Mouse (Mus musculus): ENCODE data around the gene Bcl6b. TPM values are rescaled to one million over a fixed set of nuclear protein-coding genes. Genes with fewer than 3 reads are reported as not detected.
A peak's percentile ranks its signal among the peaks of the same experiment; 100 is the strongest.

The Bcl6b gene
- total and polyA plus RNA-seq, 3 experiments = 0.22 TPM; not detected in 2

DNA sequence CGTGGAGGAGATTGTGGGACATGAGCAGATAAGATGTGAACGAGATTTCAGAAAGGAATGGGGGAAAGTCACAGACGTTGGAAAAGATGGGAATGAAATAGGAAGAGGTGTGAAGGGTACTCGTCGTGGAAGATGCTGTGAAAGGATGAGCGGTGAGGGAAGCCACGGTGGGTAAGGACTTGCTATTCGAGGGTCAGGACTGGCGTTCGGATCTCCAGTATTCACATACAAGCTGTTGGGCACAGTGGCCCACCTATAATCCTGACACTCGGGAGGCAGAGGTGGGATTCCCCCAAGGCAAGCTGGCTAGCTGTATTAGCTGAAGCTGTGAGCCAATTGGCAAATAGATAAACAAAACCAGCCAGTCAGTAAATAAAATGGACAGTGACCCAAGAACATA is 50.8 kb downstream of the Bcl6b start:
- no peak for DNase-seq (ENCODE audit: low spot score)
- Histone ChIP-seq H3K36me3 (replicated peaks) (no peaks in the 10 kb centered on the region), H3K4me1 (ENCODE audit: insufficient read depth, low read depth, low read length) (no peaks in the 10 kb centered on the region), H3K27me3 (ENCODE audit: insufficient read depth, low read length) (peaks cover 19% of the 10 kb centered on the region), H3K9me3 (replicated peaks) (peaks cover 2% of the 10 kb centered on the region), H3K4me3 (ENCODE audit: low read depth, low read length) (no peak overlapping the region)
- no peak for ATAC-seq (ENCODE audit: extremely low read depth, insufficient number of reproducible peaks, low FRiP score, poor library complexity, severe bottlenecking)
- TF ChIP-seq TAL1 (conservative IDR thresholded peaks at IDR 0.05; ENCODE audit: low read depth, low read length) (no peak), CTCF (IDR thresholded peaks at IDR 0.05; ENCODE audit: low read depth, low read length) (no peak), GATA2 (IDR thresholded peaks at IDR 0.05; ENCODE audit: borderline replicate concordance, low read depth, low read length) (no peak), GATA1 (IDR thresholded peaks at IDR 0.05; ENCODE audit: borderline replicate concordance, low read length) (no peak), POLR2AphosphoS5 (IDR thresholded peaks at IDR 0.05; ENCODE audit: insufficient replicate concordance, low read depth, low read length) (no peak)

DNA sequence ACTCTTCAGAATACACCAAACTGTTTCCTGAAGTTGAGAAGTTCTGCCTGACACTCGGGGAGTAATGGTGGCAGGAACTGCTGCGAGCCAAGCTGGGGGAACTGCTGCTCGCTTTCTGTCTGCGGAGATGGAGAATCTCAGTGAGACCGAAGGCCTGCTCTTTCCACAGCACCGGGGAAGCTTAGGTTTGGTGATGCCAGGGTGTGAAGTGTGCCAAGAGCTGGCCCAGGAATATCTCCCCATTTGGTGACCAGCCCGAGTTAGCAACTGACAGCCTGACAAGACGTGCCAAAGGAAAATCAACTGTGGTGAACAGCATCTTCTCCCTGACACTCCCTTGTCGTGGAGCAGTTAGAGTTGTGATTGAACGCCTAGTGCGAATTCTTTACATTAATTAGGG is 51.3 kb downstream of the Bcl6b start:
- H3K36me3 ChIP-seq (replicated peaks) = no peaks in the 10 kb centered on the region
- no peaks in the 10 kb centered on the region for H3K4me1 ChIP-seq (ENCODE audit: insufficient read depth, low read depth, low read length)
- peaks cover 19% of the 10 kb centered on the region for H3K27me3 ChIP-seq (ENCODE audit: insufficient read depth, low read length)
- no peak for TF ChIP-seq POLR2AphosphoS5 (IDR thresholded peaks at IDR 0.05; ENCODE audit: insufficient replicate concordance, low read depth, low read length)
- no peak for TF ChIP-seq TAL1 (conservative IDR thresholded peaks at IDR 0.05; ENCODE audit: low read depth, low read length)
- no peak for TF ChIP-seq GATA2 (IDR thresholded peaks at IDR 0.05; ENCODE audit: borderline replicate concordance, low read depth, low read length)
- TF ChIP-seq GATA1 (IDR thresholded peaks at IDR 0.05; ENCODE audit: borderline replicate concordance, low read length) = no peak
- no peak for TF ChIP-seq CTCF (IDR thresholded peaks at IDR 0.05; ENCODE audit: low read depth, low read length)
- no peak for ATAC-seq (ENCODE audit: extremely low read depth, insufficient number of reproducible peaks, low FRiP score, poor library complexity, severe bottlenecking)
- peaks cover 2% of the 10 kb centered on the region for H3K9me3 ChIP-seq (replicated peaks)
- H3K4me3 ChIP-seq (ENCODE audit: low read depth, low read length) = no peak overlapping the region
- DNase-seq (ENCODE audit: low spot score) = no peak

DNA sequence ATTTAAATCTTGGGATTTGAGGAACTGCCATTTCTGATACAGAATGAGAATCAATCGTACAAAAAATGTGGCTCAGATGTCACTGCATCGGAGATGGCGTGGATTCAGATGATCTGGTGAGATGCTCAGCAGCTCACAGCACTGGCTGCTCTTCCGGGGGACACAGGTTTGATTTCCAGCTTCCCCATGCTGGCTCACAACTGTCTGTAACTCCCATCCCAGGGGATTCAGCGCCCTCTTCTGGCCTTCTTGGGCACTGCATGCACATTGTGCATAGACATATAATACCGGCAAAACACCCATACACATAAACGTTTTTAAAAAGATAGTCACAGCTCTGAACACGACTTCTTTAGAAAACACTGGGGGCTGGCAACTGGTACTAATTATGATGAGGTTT is 52.0 kb downstream of the Bcl6b start:
- DNase-seq (ENCODE audit: low spot score) = no peak
- H3K36me3 ChIP-seq (replicated peaks) = no peaks in the 10 kb centered on the region
- peaks cover 2% of the 10 kb centered on the region for H3K9me3 ChIP-seq (replicated peaks)
- peaks cover 19% of the 10 kb centered on the region for H3K27me3 ChIP-seq (ENCODE audit: insufficient read depth, low read length)
- ATAC-seq (ENCODE audit: extremely low read depth, insufficient number of reproducible peaks, low FRiP score, poor library complexity, severe bottlenecking) = no peak
- no peaks in the 10 kb centered on the region for H3K4me1 ChIP-seq (ENCODE audit: insufficient read depth, low read depth, low read length)
- TF ChIP-seq CTCF (IDR thresholded peaks at IDR 0.05; ENCODE audit: low read depth, low read length) = peak; percentile 34; the same call in 1 of the 2 replicates
- no peak for TF ChIP-seq TAL1 (conservative IDR thresholded peaks at IDR 0.05; ENCODE audit: low read depth, low read length)
- H3K4me3 ChIP-seq (ENCODE audit: low read depth, low read length) = no peak overlapping the region

DNA sequence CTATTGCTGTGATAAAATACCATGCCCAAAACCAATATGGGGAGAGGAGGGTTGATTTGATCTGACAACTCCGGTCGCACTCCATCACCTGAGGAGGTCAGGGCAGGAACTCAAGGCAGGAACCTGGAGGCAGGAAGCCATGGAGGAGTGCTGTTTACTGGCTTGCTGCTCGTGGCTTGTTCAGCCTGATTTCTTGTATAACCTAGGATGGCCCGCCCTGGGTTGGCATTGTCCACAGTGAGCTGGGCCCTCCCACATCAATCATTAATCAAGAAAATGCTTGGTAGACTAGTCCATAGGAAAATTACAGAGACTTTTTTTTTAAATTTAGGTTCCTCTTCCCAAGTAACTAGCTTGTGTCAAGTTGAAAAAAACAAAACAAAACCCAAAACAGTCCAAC is 55.1 kb downstream of the Bcl6b start:
- Histone ChIP-seq H3K4me1 (ENCODE audit: insufficient read depth, low read depth, low read length) (peaks cover 4% of the 10 kb centered on the region; the same call in 1 of the 2 replicates), H3K9me3 (replicated peaks) (peaks cover 2% of the 10 kb centered on the region), H3K27me3 (ENCODE audit: insufficient read depth, low read length) (peaks cover 5% of the 10 kb centered on the region), H3K4me3 (ENCODE audit: low read depth, low read length) (no peak overlapping the region), H3K36me3 (replicated peaks) (peaks cover 13% of the 10 kb centered on the region)
- DNase-seq (ENCODE audit: low spot score) (no peak), ATAC-seq (ENCODE audit: extremely low read depth, insufficient number of reproducible peaks, low FRiP score, poor library complexity, severe bottlenecking) (no peak)
- TF ChIP-seq GATA1 (IDR thresholded peaks at IDR 0.05; ENCODE audit: borderline replicate concordance, low read length) = no peak
- no peak for TF ChIP-seq TAL1 (conservative IDR thresholded peaks at IDR 0.05; ENCODE audit: low read depth, low read length)
- TF ChIP-seq POLR2AphosphoS5 (IDR thresholded peaks at IDR 0.05; ENCODE audit: insufficient replicate concordance, low read depth, low read length) = no peak
- TF ChIP-seq CTCF (IDR thresholded peaks at IDR 0.05; ENCODE audit: low read depth, low read length) = no peak

Other genes with a start within 250 kb of the Bcl6b start
Only the 20 nearest of the 24 such genes appear.
- 32.7 and 39.8 TPM in 2 replicates for gene Dvl2, start 229.2 kb downstream of the Bcl6b start, total RNA-seq (2014; fragmentation: Nextera tagmentation)
- gene Dvl2, start 229.2 kb downstream of the Bcl6b start, total RNA-seq (2017) = 44.8 and 49.6 TPM in 2 replicates
- gene Dvl2, start 229.2 kb downstream of the Bcl6b start, polyA plus RNA-seq (2012) = 66.5 and 71.8 TPM in 2 replicates
- gene Acadvl, start 214.4 kb downstream of the Bcl6b start, total RNA-seq (2014; fragmentation: Nextera tagmentation) = 16.3 and 21.7 TPM in 2 replicates
- gene Acadvl, start 214.4 kb downstream of the Bcl6b start, total RNA-seq (2017) = 31.1 and 31.7 TPM in 2 replicates
- gene Acadvl, start 214.4 kb downstream of the Bcl6b start, polyA plus RNA-seq (2012) = 16.3 and 21.0 TPM in 2 replicates
- 10.9 and 14.0 TPM in 2 replicates for gene Dlg4, start 212.9 kb downstream of the Bcl6b start, total RNA-seq (2014; fragmentation: Nextera tagmentation)
- gene Dlg4, start 212.9 kb downstream of the Bcl6b start, total RNA-seq (2017) = 1.1 and 2.2 TPM in 2 replicates
- gene Dlg4, start 212.9 kb downstream of the Bcl6b start, polyA plus RNA-seq (2012) = 8.8 and 12.1 TPM in 2 replicates
- not detected in 2 replicates for gene Asgr1, start 175.7 kb downstream of the Bcl6b start, total RNA-seq (2014; fragmentation: Nextera tagmentation)
- not detected in 2 replicates for gene Asgr1, start 175.7 kb downstream of the Bcl6b start, total RNA-seq (2017)
- not detected in 2 replicates for gene Asgr1, start 175.7 kb downstream of the Bcl6b start, polyA plus RNA-seq (2012)
- not detected in 2 replicates for gene Asgr2, start 137.2 kb downstream of the Bcl6b start, total RNA-seq (2014; fragmentation: Nextera tagmentation)
- not detected in 2 replicates for gene Asgr2, start 137.2 kb downstream of the Bcl6b start, total RNA-seq (2017)
- not detected in 2 replicates for gene Asgr2, start 137.2 kb downstream of the Bcl6b start, polyA plus RNA-seq (2012)
- gene Mgl2, start 99.5 kb downstream of the Bcl6b start, total RNA-seq (2014; fragmentation: Nextera tagmentation) = not detected in 2 replicates
- 0.41 TPM in 1 of 2 replicates, not detected in the other for gene Mgl2, start 99.5 kb downstream of the Bcl6b start, total RNA-seq (2017)
- gene Mgl2, start 99.5 kb downstream of the Bcl6b start, polyA plus RNA-seq (2012) = not detected in 2 replicates
- gene Clec10a, start 73.6 kb downstream of the Bcl6b start, total RNA-seq (2014; fragmentation: Nextera tagmentation) = 26.3 and 36.3 TPM in 2 replicates
- 89.8 and 103 TPM in 2 replicates for gene Clec10a, start 73.6 kb downstream of the Bcl6b start, total RNA-seq (2017)
- gene Clec10a, start 73.6 kb downstream of the Bcl6b start, polyA plus RNA-seq (2012) = 4.3 and 5.1 TPM in 2 replicates
- not detected in 2 replicates for gene Slc16a11, start 17.0 kb downstream of the Bcl6b start, total RNA-seq (2014; fragmentation: Nextera tagmentation)
- gene Slc16a11, start 17.0 kb downstream of the Bcl6b start, total RNA-seq (2017) = 0.06 TPM in 1 of 2 replicates, not detected in the other
- not detected in 2 replicates for gene Slc16a11, start 17.0 kb downstream of the Bcl6b start, polyA plus RNA-seq (2012)
- 4.7 and 6.0 TPM in 2 replicates for gene Slc16a13, start 8.7 kb downstream of the Bcl6b start, total RNA-seq (2014; fragmentation: Nextera tagmentation)
- 4.6 and 5.7 TPM in 2 replicates for gene Slc16a13, start 8.7 kb downstream of the Bcl6b start, total RNA-seq (2017)
- 6.6 and 8.3 TPM in 2 replicates for gene Slc16a13, start 8.7 kb downstream of the Bcl6b start, polyA plus RNA-seq (2012)
- gene 0610010K14Rik, start 8.1 kb upstream of the Bcl6b start, total RNA-seq (2014; fragmentation: Nextera tagmentation) = 64.9 and 75.9 TPM in 2 replicates
- gene 0610010K14Rik, start 8.1 kb upstream of the Bcl6b start, total RNA-seq (2017) = 18.5 and 20.2 TPM in 2 replicates
- 83.3 and 100 TPM in 2 replicates for gene 0610010K14Rik, start 8.1 kb upstream of the Bcl6b start, polyA plus RNA-seq (2012)
- 2.9 and 3.5 TPM in 2 replicates for gene Gm21988, start 10.0 kb upstream of the Bcl6b start, total RNA-seq (2014; fragmentation: Nextera tagmentation)
- gene Gm21988, start 10.0 kb upstream of the Bcl6b start, total RNA-seq (2017) = 1.2 and 1.9 TPM in 2 replicates
- gene Gm21988, start 10.0 kb upstream of the Bcl6b start, polyA plus RNA-seq (2012) = 3.2 TPM in 2 replicates
- 133 and 164 TPM in 2 replicates for gene Rnasek, start 10.0 kb upstream of the Bcl6b start, total RNA-seq (2014; fragmentation: Nextera tagmentation)
- 21.6 and 29.2 TPM in 2 replicates for gene Rnasek, start 10.0 kb upstream of the Bcl6b start, total RNA-seq (2017)
- 119 and 152 TPM in 2 replicates for gene Rnasek, start 10.0 kb upstream of the Bcl6b start, polyA plus RNA-seq (2012)
- not detected in 2 replicates for gene Alox12, start 25.6 kb upstream of the Bcl6b start, total RNA-seq (2014; fragmentation: Nextera tagmentation)
- 0.11 and 0.12 TPM in 2 replicates for gene Alox12, start 25.6 kb upstream of the Bcl6b start, total RNA-seq (2017)
- gene Alox12, start 25.6 kb upstream of the Bcl6b start, polyA plus RNA-seq (2012) = 0.02 TPM in 1 of 2 replicates, not detected in the other
- gene Alox12e, start 92.8 kb upstream of the Bcl6b start, total RNA-seq (2014; fragmentation: Nextera tagmentation) = not detected in 2 replicates
- gene Alox12e, start 92.8 kb upstream of the Bcl6b start, total RNA-seq (2017) = 0.16 TPM in 1 of 2 replicates, not detected in the other
- gene Alox12e, start 92.8 kb upstream of the Bcl6b start, polyA plus RNA-seq (2012) = not detected in 2 replicates
- not detected in 2 replicates for gene Alox15, start 122.2 kb upstream of the Bcl6b start, total RNA-seq (2014; fragmentation: Nextera tagmentation)
- not detected in 2 replicates for gene Alox15, start 122.2 kb upstream of the Bcl6b start, total RNA-seq (2017)
- not detected in 2 replicates for gene Alox15, start 122.2 kb upstream of the Bcl6b start, polyA plus RNA-seq (2012)
- 36.5 and 39.9 TPM in 2 replicates for gene Pelp1, start 180.2 kb upstream of the Bcl6b start, total RNA-seq (2014; fragmentation: Nextera tagmentation)
- 6.9 and 7.8 TPM in 2 replicates for gene Pelp1, start 180.2 kb upstream of the Bcl6b start, total RNA-seq (2017)
- gene Pelp1, start 180.2 kb upstream of the Bcl6b start, polyA plus RNA-seq (2012) = 104 and 111 TPM in 2 replicates
- 51.7 and 69.3 TPM in 2 replicates for gene Arrb2, start 202.8 kb upstream of the Bcl6b start, total RNA-seq (2014; fragmentation: Nextera tagmentation)
- 97.1 and 114 TPM in 2 replicates for gene Arrb2, start 202.8 kb upstream of the Bcl6b start, total RNA-seq (2017)
- 327 and 349 TPM in 2 replicates for gene Arrb2, start 202.8 kb upstream of the Bcl6b start, polyA plus RNA-seq (2012)
- 13.2 and 18.1 TPM in 2 replicates for gene Med11, start 222.1 kb upstream of the Bcl6b start, total RNA-seq (2014; fragmentation: Nextera tagmentation)
- gene Med11, start 222.1 kb upstream of the Bcl6b start, total RNA-seq (2017) = 37.0 and 42.4 TPM in 2 replicates
- gene Med11, start 222.1 kb upstream of the Bcl6b start, polyA plus RNA-seq (2012) = 18.5 and 22.6 TPM in 2 replicates
- gene Zmynd15, start 229.6 kb upstream of the Bcl6b start, total RNA-seq (2014; fragmentation: Nextera tagmentation) = not detected in 2 replicates
- gene Zmynd15, start 229.6 kb upstream of the Bcl6b start, total RNA-seq (2017) = 0.06 and 0.66 TPM in 2 replicates
- gene Zmynd15, start 229.6 kb upstream of the Bcl6b start, polyA plus RNA-seq (2012) = not detected in 2 replicates
- not detected in 2 replicates for gene Cxcl16, start 230.2 kb upstream of the Bcl6b start, total RNA-seq (2014; fragmentation: Nextera tagmentation)
- gene Cxcl16, start 230.2 kb upstream of the Bcl6b start, total RNA-seq (2017) = not detected in 2 replicates
- not detected in 2 replicates for gene Cxcl16, start 230.2 kb upstream of the Bcl6b start, polyA plus RNA-seq (2012)